Mouse (Mus musculus) MEL (cell line): ENCODE measurements around the gene Prkce.

Experiments used
- CTCF ChIP-seq, 3 experiments: IDR thresholded peaks in 2 of 3; conservative IDR thresholded peaks in 1 of 3; 2 replicates each; pipeline ENCODE4 v1.5.1; 2011 to 2012; ENCODE audit warnings: low read length in 3 of 3, low read depth in 2 of 3, mild to moderate bottlenecking in 2 of 3, improper control_type of control experiment in 1 of 3, inconsistent platforms in 1 of 3, mixed read lengths in 1 of 3, moderate library complexity in 1 of 3; ENCODE audit not compliant: control insufficient read depth in 1 of 3, insufficient read depth in 1 of 3, poor library complexity in 1 of 3, severe bottlenecking in 1 of 3
- E2F4 ChIP-seq: IDR thresholded peaks from 2 replicates; pipeline ENCODE4 v1.6.1; 2011; ENCODE audit warnings: low read depth, low read length, improper control_type of control experiment, borderline replicate concordance
- EP300 ChIP-seq, 2 experiments: IDR thresholded peaks; 2 replicates each; pipeline ENCODE4 v1.6.1; 2011; ENCODE audit warnings: improper control_type of control experiment in 2 of 2, low read length in 2 of 2, low read depth in 1 of 2, mild to moderate bottlenecking in 1 of 2
- MYC ChIP-seq: IDR thresholded peaks from 2 replicates; pipeline ENCODE4 v1.6.1; 2011; ENCODE audit warnings: low read depth, mild to moderate bottlenecking, low read length, improper control_type of control experiment, moderate library complexity
- POLR2A ChIP-seq, 2 experiments: IDR thresholded peaks; 2 replicates each; pipeline ENCODE4 v1.6.1; 2011 to 2012; ENCODE audit warnings: low read length in 2 of 2, mild to moderate bottlenecking in 2 of 2, control low read depth in 1 of 2, improper control_type of control experiment in 1 of 2, low read depth in 1 of 2, moderate library complexity in 1 of 2; ENCODE audit not compliant: control insufficient read depth in 1 of 2, insufficient read depth in 1 of 2, poor library complexity in 1 of 2
- RCOR1 ChIP-seq: IDR thresholded peaks from 2 replicates; pipeline ENCODE4 v1.6.1; 2012; ENCODE audit warnings: low read depth, mild to moderate bottlenecking, inconsistent platforms, low read length, improper control_type of control experiment
- SMC3 ChIP-seq: IDR thresholded peaks from 2 replicates; pipeline ENCODE4 v1.6.1; 2011; ENCODE audit warnings: low read depth, low read length, improper control_type of control experiment
- UBTF ChIP-seq: IDR thresholded peaks from 2 replicates; pipeline ENCODE4 v1.6.1; 2012; ENCODE audit warnings: low read depth, mild to moderate bottlenecking, inconsistent platforms, low read length, improper control_type of control experiment, moderate library complexity, borderline replicate concordance; ENCODE audit not compliant: insufficient read depth
- USF1 ChIP-seq: IDR thresholded peaks from 2 replicates; pipeline ENCODE4 v1.6.1; 2014; ENCODE audit warnings: low read depth, mild to moderate bottlenecking, inconsistent platforms, low read length, improper control_type of control experiment, moderate library complexity

- TF ChIP-seq CTCF (IDR thresholded peaks at IDR 0.05 in 2 of 3, conservative IDR thresholded peaks at IDR 0.05 in 1 of 3; ENCODE audit: control insufficient read depth in 1 of 3, insufficient read depth in 1 of 3, low read depth in 2 of 3, low read length in 3 of 3, poor library complexity in 1 of 3, severe bottlenecking in 1 of 3) (no peak), UBTF (no peak), POLR2A (IDR thresholded peaks at IDR 0.05; ENCODE audit: control insufficient read depth in 1 of 2, insufficient read depth in 1 of 2, low read depth in 1 of 2, low read length in 2 of 2, poor library complexity in 1 of 2) (no peak), E2F4 (no peak), USF1 (no peak), MYC (no peak), SMC3 (no peak), EP300 (IDR thresholded peaks at IDR 0.05; ENCODE audit: low read depth in 1 of 2, low read length in 2 of 2) (no peak), RCOR1 (no peak)
Measured at GRCm38 (mm10) chr17:86529003-86529402, 361.4 kb downstream of the Prkce start.
